Comparison of ENCODE assay signal across 11 mouse cellular contexts in the genomic region with DNA sequence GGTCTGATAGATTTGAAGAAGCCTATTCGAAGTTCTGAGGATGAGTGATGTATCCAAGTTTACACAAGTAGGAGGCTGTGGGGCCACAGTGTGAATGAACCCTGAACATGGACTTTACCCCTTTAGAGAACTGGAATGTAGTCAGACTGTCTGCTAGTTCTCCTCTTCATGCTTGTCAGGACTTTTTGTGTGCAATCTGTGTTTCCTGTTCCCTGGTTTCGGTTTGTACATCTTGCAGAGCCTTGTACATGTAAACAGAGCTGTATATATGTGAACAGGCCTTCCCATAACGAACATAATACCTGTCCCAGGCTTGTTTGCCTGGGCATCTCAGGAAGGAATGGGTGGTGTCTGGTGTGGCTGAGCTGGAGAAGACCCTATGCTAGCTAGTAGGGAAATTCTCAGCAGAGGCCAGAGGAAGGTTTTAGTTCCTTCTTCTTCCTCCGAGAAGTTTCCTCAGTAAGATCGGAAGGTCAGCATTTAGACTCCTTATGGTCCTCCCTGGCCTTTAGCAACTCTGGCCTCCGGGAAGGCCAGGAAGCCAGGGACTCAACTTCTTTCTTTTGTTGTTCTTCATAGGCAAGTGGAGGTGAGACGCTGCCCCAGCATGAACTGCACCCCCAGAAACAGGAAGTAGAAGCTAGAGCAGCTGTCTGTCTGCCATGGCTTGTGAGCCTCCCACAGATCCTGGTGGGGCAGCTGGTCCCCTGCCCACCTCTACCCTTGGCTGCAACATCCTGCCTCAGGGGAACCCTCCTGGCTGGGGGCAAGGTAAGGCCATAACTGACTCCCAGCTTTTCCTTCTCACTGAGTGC. TPM values are rescaled to one million over a fixed set of nuclear protein-coding genes. Genes with fewer than 3 reads are reported as not detected.
A peak's percentile ranks its signal among the peaks of the same experiment; 100 is the strongest.
DNase-seq lines count a peak whose midpoint lies in the region; ATAC-seq and TF ChIP-seq lines count a peak whose summit lies in the region.
"Had no signal": no experiment of that assay in that cellular context is flagged by ENCODE, and none has a peak within 500 bp of the region (broad histone marks: within the 10 kb centered on the region; RNA-seq: fewer than 3 reads in every experiment).

No protein-coding gene starts in this region.

- no peak overlapping the region for H3K4me3 ChIP-seq in heart, postnatal 0 days (ENCODE audit: low read depth, low read length)
- no peak overlapping the region for H3K4me3 ChIP-seq in heart, embryonic 12.5 days
- no peak overlapping the region for H3K4me3 ChIP-seq in liver, embryonic 13.5 days (replicated peaks)
- no peak overlapping the region for H3K4me3 ChIP-seq in stomach, embryonic 16.5 days (replicated peaks; ENCODE audit: low read length)
- H3K4me3 ChIP-seq: midbrain, embryonic 10.5 days had no signal

- no peak overlapping the region for H3K9ac ChIP-seq in heart, postnatal 0 days (replicated peaks; ENCODE audit: low read depth, low read length)
- no peak overlapping the region for H3K9ac ChIP-seq in heart, embryonic 12.5 days
- no peak overlapping the region for H3K9ac ChIP-seq in liver, embryonic 13.5 days
- H3K9ac ChIP-seq in stomach, embryonic 16.5 days (ENCODE audit: low read length), result no peak overlapping the region

- WGBS in heart, postnatal 0 days, result 62% methylated on average over 7 of the region's 7 CpGs
- WGBS in heart, embryonic 12.5 days, result 71% methylated on average over 7 of the region's 7 CpGs
- 39% methylated on average over 7 of the region's 7 CpGs for WGBS in liver, embryonic 13.5 days (ENCODE audit: insufficient replicate concordance)
- 47% methylated on average over 7 of the region's 7 CpGs for WGBS in stomach, embryonic 16.5 days

- H3K4me1 ChIP-seq in heart, postnatal 0 days (ENCODE audit: control insufficient read depth, insufficient read depth), result peaks cover 26% of the 10 kb centered on the region
- peaks cover 33% of the 10 kb centered on the region for H3K4me1 ChIP-seq in heart, embryonic 12.5 days (replicated peaks)
- H3K4me1 ChIP-seq in liver, embryonic 13.5 days (replicated peaks), result peaks cover 51% of the 10 kb centered on the region
- peaks cover 40% of the 10 kb centered on the region for H3K4me1 ChIP-seq in stomach, embryonic 16.5 days (ENCODE audit: control insufficient read depth, insufficient read depth, low read length)

- DNase-seq in heart, postnatal 0 days (ENCODE audit: low spot score), result no peak
- DNase-seq in MEL-GATA-1-ER (ENCODE audit: extremely low read depth, low read depth) (peak; percentile 44), MN1 (ENCODE audit: low spot score) (no peak)
- DNase-seq in liver, embryonic 13.5 days, result no peak
- DNase-seq in cerebellum, postnatal 14 days, result no peak
- no peak for DNase-seq in cerebellum, adult 9-11 months
- DNase-seq: right cerebral cortex, postnatal 14 days had no signal

- H3K27me3 ChIP-seq in heart, postnatal 0 days (ENCODE audit: control insufficient read depth, insufficient read depth, low read length), result no peaks in the 10 kb centered on the region
- no peaks in the 10 kb centered on the region for H3K27me3 ChIP-seq in heart, embryonic 12.5 days (replicated peaks)
- H3K27me3 ChIP-seq in liver, embryonic 13.5 days, result no peaks in the 10 kb centered on the region
- H3K27me3 ChIP-seq in stomach, embryonic 16.5 days (ENCODE audit: control insufficient read depth, insufficient read depth, low read length), result no peaks in the 10 kb centered on the region

- TF ChIP-seq EP300 in heart, postnatal 0 days (IDR thresholded peaks at IDR 0.05; ENCODE audit: low read depth), result no peak

- TF ChIP-seq CTCF in heart, postnatal 0 days (IDR thresholded peaks at IDR 0.05; ENCODE audit: low read depth), result no peak

- peaks cover 14% of the 10 kb centered on the region; the same call in 1 of the 2 replicates for H3K36me3 ChIP-seq in heart, postnatal 0 days (replicated peaks; ENCODE audit: control insufficient read depth, insufficient read depth, low read length)
- peaks cover 17% of the 10 kb centered on the region for H3K36me3 ChIP-seq in heart, embryonic 12.5 days
- H3K36me3 ChIP-seq in liver, embryonic 13.5 days, result peaks cover 11% of the 10 kb centered on the region; the same call in 1 of the 2 replicates
- H3K36me3 ChIP-seq in stomach, embryonic 16.5 days (ENCODE audit: control insufficient read depth, insufficient read depth, low read length), result no peaks in the 10 kb centered on the region

- no peaks in the 10 kb centered on the region for H3K9me3 ChIP-seq in heart, postnatal 0 days (replicated peaks; ENCODE audit: control insufficient read depth, low read length)
- no peaks in the 10 kb centered on the region for H3K9me3 ChIP-seq in heart, embryonic 12.5 days (replicated peaks)
- no peaks in the 10 kb centered on the region for H3K9me3 ChIP-seq in liver, embryonic 13.5 days (replicated peaks)
- H3K9me3 ChIP-seq in stomach, embryonic 16.5 days (replicated peaks; ENCODE audit: control insufficient read depth, low read length), result no peaks in the 10 kb centered on the region
- H3K9me3 ChIP-seq: midbrain, embryonic 10.5 days had no signal

- ATAC-seq in heart, postnatal 0 days (ENCODE audit: insufficient read depth, low read depth), result no peak
- ATAC-seq in heart, embryonic 12.5 days (ENCODE audit: insufficient number of reproducible peaks, low FRiP score), result no peak
- ATAC-seq in liver, embryonic 13.5 days (ENCODE audit: low read depth), result no peak
- ATAC-seq in stomach, embryonic 16.5 days (ENCODE audit: insufficient read depth, low FRiP score), result 0 out of 2 replicates have a peak, but pooled peaks have one; percentile 8

- H3K27ac ChIP-seq in heart, postnatal 0 days (ENCODE audit: low read depth), result peak overlapping the region; percentile 34; the same call in 1 of the 2 replicates
- H3K27ac ChIP-seq in heart, embryonic 12.5 days (ENCODE audit: poor library complexity, severe bottlenecking), result no peak overlapping the region
- H3K27ac ChIP-seq in liver, embryonic 13.5 days, result peak overlapping the region; percentile 59
- H3K27ac ChIP-seq in stomach, embryonic 16.5 days (ENCODE audit: low read length), result peak overlapping the region; percentile 21
- H3K27ac ChIP-seq: midbrain, embryonic 10.5 days had no signal

- H3K4me2 ChIP-seq in heart, postnatal 0 days (ENCODE audit: low read depth, low read length), result no peak overlapping the region; the same call in 1 of the 2 replicates
- no peak overlapping the region for H3K4me2 ChIP-seq in heart, embryonic 12.5 days
- peak overlapping the region; percentile 21 for H3K4me2 ChIP-seq in liver, embryonic 13.5 days
- peak overlapping the region; percentile 22; the same call in 1 of the 2 replicates for H3K4me2 ChIP-seq in stomach, embryonic 16.5 days (ENCODE audit: low read depth, low read length)

RNA-seq across cellular contexts. Expression of gene Tmem268, which starts 3.5 kb away (rescaled TPM):
- total RNA-seq in heart, postnatal 0 days (2014; rRNA removed; ENCODE audit: low replicate concordance), result 5.2 and 10.0 TPM in 2 replicates
- polyA plus RNA-seq in heart, postnatal 0 days (2015; fragmentation: Nextera tagmentation; extraction: Ambion mirVana), result 4.6 and 4.7 TPM in 2 replicates
- 5.3 and 5.6 TPM in 2 replicates for polyA plus RNA-seq in heart, embryonic 12.5 days (2016; fragmentation: Nextera tagmentation; extraction: Ambion mirVana)
- polyA plus RNA-seq in liver, embryonic 13.5 days (2015; fragmentation: Nextera tagmentation; extraction: Ambion mirVana), result 6.4 and 7.9 TPM in 2 replicates
- polyA plus RNA-seq in stomach, embryonic 16.5 days (2015; fragmentation: Nextera tagmentation; extraction: Ambion mirVana), result 6.6 and 8.8 TPM in 2 replicates

RNA-seq across cellular contexts. Expression of gene Atp6v1g1, which starts 17.5 kb away (rescaled TPM):
- total RNA-seq in heart, postnatal 0 days (2014; rRNA removed; ENCODE audit: low replicate concordance), result 120 and 148 TPM in 2 replicates
- 278 and 279 TPM in 2 replicates for polyA plus RNA-seq in heart, postnatal 0 days (2015; fragmentation: Nextera tagmentation; extraction: Ambion mirVana)
- 196 and 202 TPM in 2 replicates for polyA plus RNA-seq in heart, embryonic 12.5 days (2016; fragmentation: Nextera tagmentation; extraction: Ambion mirVana)
- polyA plus RNA-seq in liver, embryonic 13.5 days (2015; fragmentation: Nextera tagmentation; extraction: Ambion mirVana), result 125 and 135 TPM in 2 replicates
- polyA plus RNA-seq in stomach, embryonic 16.5 days (2015; fragmentation: Nextera tagmentation; extraction: Ambion mirVana), result 257 and 277 TPM in 2 replicates

RNA-seq across cellular contexts. Expression of gene Gm11213, which starts 43.0 kb away (rescaled TPM):
- not detected in 2 replicates for total RNA-seq in heart, postnatal 0 days (2014; rRNA removed; ENCODE audit: low replicate concordance)
- not detected in 2 replicates for polyA plus RNA-seq in heart, postnatal 0 days (2015; fragmentation: Nextera tagmentation; extraction: Ambion mirVana)
- not detected in 2 replicates for polyA plus RNA-seq in heart, embryonic 12.5 days (2016; fragmentation: Nextera tagmentation; extraction: Ambion mirVana)
- polyA plus RNA-seq in liver, embryonic 13.5 days (2015; fragmentation: Nextera tagmentation; extraction: Ambion mirVana), result not detected in 2 replicates
- not detected in 2 replicates for polyA plus RNA-seq in stomach, embryonic 16.5 days (2015; fragmentation: Nextera tagmentation; extraction: Ambion mirVana)
- polyA plus RNA-seq: forebrain, embryonic 11.5 days; midbrain, embryonic 10.5 days had no signal

Comparison
In these comparisons a context has a peak if more than half of its experiments do, and no peak if none do; other contexts are left out.
1. H3K4me2 ChIP-seq: peak in liver, embryonic 13.5 days (single experiment) and stomach, embryonic 16.5 days (single experiment); none in heart, postnatal 0 days (single experiment) and heart, embryonic 12.5 days (single experiment).